Mouse (Mus musculus) heart, embryonic 13.5 days (tissue): Measurements from ENCODE around the gene Lrp5. TPM values are rescaled to one million over a fixed set of nuclear protein-coding genes. Genes with fewer than 3 reads are reported as not detected.
A peak's percentile ranks its signal among the peaks of the same experiment; 100 is the strongest.

Experiments used
- ATAC-seq: fragments of 200-750 bp; cut with Nextera tagmentation; 2 replicates; pipeline ENCODE4 v1.8.0; 2017; ENCODE audit warnings: moderate TSS enrichment; ENCODE audit not compliant: insufficient number of reproducible peaks, low FRiP score, low TSS enrichment; ENCODE audit errors: extremely low read depth
- H3K27ac ChIP-seq: fragments of 300-500 bp; sonication (generic); replicated peaks from 2 replicates; pipeline ENCODE4 v1.5.1; 2015; ENCODE audit warnings: moderate library complexity, mild to moderate bottlenecking, inconsistent platforms
- H3K27me3 ChIP-seq: fragments of 300-500 bp; sonication (generic); replicated peaks from 2 replicates; pipeline ENCODE4 v1.6.1; 2015; ENCODE audit warnings: mild to moderate bottlenecking, inconsistent platforms
- H3K36me3 ChIP-seq: fragments of 300-500 bp; sonication (generic); 2 replicates; pipeline ENCODE4 v1.6.1; 2015; ENCODE audit warnings: mild to moderate bottlenecking, inconsistent platforms
- H3K4me1 ChIP-seq: fragments of 300-500 bp; sonication (generic); 2 replicates; pipeline ENCODE4 v1.6.1; 2015; ENCODE audit warnings: inconsistent platforms
- H3K4me2 ChIP-seq: fragments of 300-500 bp; sonication (generic); 2 replicates; pipeline ENCODE4 v1.6.1; 2015; ENCODE audit warnings: inconsistent platforms, mild to moderate bottlenecking, moderate library complexity
- H3K4me3 ChIP-seq: fragments of 300-500 bp; sonication (generic); 2 replicates; pipeline ENCODE4 v1.5.1; 2015; ENCODE audit warnings: moderate library complexity, mild to moderate bottlenecking, inconsistent platforms
- H3K9ac ChIP-seq: fragments of 300-500 bp; sonication (generic); 2 replicates; pipeline ENCODE4 v1.6.1; 2015; ENCODE audit warnings: inconsistent platforms, mild to moderate bottlenecking, moderate library complexity
- H3K9me3 ChIP-seq: fragments of 300-500 bp; sonication (generic); 2 replicates; pipeline ENCODE4 v1.6.1; 2016; ENCODE audit warnings: inconsistent platforms
- WGBS: fragments of 180-500 bp; shearing (Covaris S2); methylation state at CpG from one replicate; pipeline ENCODE4 v1.1.7; 2015; ENCODE audit warnings: mixed read lengths; 5-methylcytosine and 5-hydroxymethylcytosine counted together
- polyA plus RNA-seq: library from polyadenylated mRNA; unstranded; fragments of >200 nt; fragmentation: Nextera tagmentation; extraction: Ambion mirVana; gene quantifications from 2 replicates; pipeline ENCODE4 v1.2.1, GENCODE M21; 2015

Lrp5 gene
- polyA plus RNA-seq, 1 experiment from 2014 or later, result 3.3 TPM

- H3K27ac ChIP-seq, result peak overlapping the region; percentile 62; the same call in 1 of the 2 replicates
- no peak overlapping the region for H3K4me3 ChIP-seq
- no peak overlapping the region for H3K9ac ChIP-seq
- 63% methylated on average over 4 of the region's 4 CpGs for WGBS
- ATAC-seq, result no peak
- H3K27me3 ChIP-seq, result no peaks in the 10 kb centered on the region
- H3K4me2 ChIP-seq, result no peak overlapping the region
- no peaks in the 10 kb centered on the region for H3K9me3 ChIP-seq
- peaks cover 26% of the 10 kb centered on the region for H3K4me1 ChIP-seq
- H3K36me3 ChIP-seq, result peaks cover 54% of the 10 kb centered on the region
Measured at GRCm38 (mm10) chr19:3654940-3655339, 31.4 kb downstream of the Lrp5 start.

- Histone ChIP-seq H3K27ac (peak overlapping the region; percentile 62), H3K27me3 (no peaks in the 10 kb centered on the region), H3K9me3 (no peaks in the 10 kb centered on the region), H3K9ac (no peak overlapping the region), H3K4me3 (no peak overlapping the region), H3K4me2 (no peak overlapping the region), H3K4me1 (peaks cover 26% of the 10 kb centered on the region), H3K36me3 (peaks cover 55% of the 10 kb centered on the region)
- WGBS, result 61% methylated on average over 5 of the region's 5 CpGs
- ATAC-seq, result 0 out of 2 replicates have a peak, but pooled peaks have one; percentile 18
Measured at GRCm38 (mm10) chr19:3654058-3654457, 32.3 kb downstream of the Lrp5 start.

- Histone ChIP-seq H3K4me1 (peaks cover 26% of the 10 kb centered on the region), H3K36me3 (peaks cover 50% of the 10 kb centered on the region), H3K9ac (no peak overlapping the region), H3K4me3 (no peak overlapping the region), H3K4me2 (no peak overlapping the region), H3K27me3 (no peaks in the 10 kb centered on the region), H3K9me3 (no peaks in the 10 kb centered on the region), H3K27ac (peak overlapping the region; percentile 62)
- 70% methylated on average over 4 of the region's 4 CpGs for WGBS
- no peak for ATAC-seq
Measured at GRCm38 (mm10) chr19:3653508-3653907, 32.9 kb downstream of the Lrp5 start.

- no peak for ATAC-seq
Measured at GRCm38 (mm10) chr19:3651989-3652388, 34.4 kb downstream of the Lrp5 start.

GRCm38 (mm10) chr19:3651220-3651619 lies 35.1 kb downstream of the Lrp5 start:
- Histone ChIP-seq H3K4me2 (no peak overlapping the region), H3K9me3 (no peaks in the 10 kb centered on the region), H3K27ac (no peak overlapping the region), H3K36me3 (peaks cover 54% of the 10 kb centered on the region), H3K9ac (no peak overlapping the region), H3K27me3 (no peaks in the 10 kb centered on the region), H3K4me3 (no peak overlapping the region), H3K4me1 (peaks cover 24% of the 10 kb centered on the region)
- ATAC-seq, result no peak
- 90% methylated on average over 3 of the region's 3 CpGs for WGBS

More at GRCm38 (mm10) chr19:3651989-3652388, 34.4 kb downstream of the Lrp5 start:
- no peak overlapping the region for H3K27ac ChIP-seq
- H3K4me1 ChIP-seq, result peaks cover 26% of the 10 kb centered on the region
- no peaks in the 10 kb centered on the region for H3K9me3 ChIP-seq
- H3K36me3 ChIP-seq, result peaks cover 49% of the 10 kb centered on the region
- no peak overlapping the region for H3K4me2 ChIP-seq
- no peak overlapping the region for H3K9ac ChIP-seq
- no peak overlapping the region for H3K4me3 ChIP-seq
- WGBS, result 93% methylated on average over 13 of the region's 13 CpGs
- no peaks in the 10 kb centered on the region for H3K27me3 ChIP-seq

- Histone ChIP-seq H3K9ac (no peak overlapping the region), H3K9me3 (no peaks in the 10 kb centered on the region), H3K36me3 (peaks cover 62% of the 10 kb centered on the region), H3K27me3 (no peaks in the 10 kb centered on the region), H3K4me1 (peaks cover 28% of the 10 kb centered on the region), H3K4me3 (no peak overlapping the region), H3K4me2 (no peak overlapping the region), H3K27ac (no peak overlapping the region)
- ATAC-seq, result no peak
- WGBS, result 83% methylated on average over 3 of the region's 3 CpGs
Measured at GRCm38 (mm10) chr19:3650448-3650847, 35.9 kb downstream of the Lrp5 start.

- no peak overlapping the region for H3K27ac ChIP-seq
- no peaks in the 10 kb centered on the region for H3K27me3 ChIP-seq
- 74% methylated on average over 7 of the region's 11 CpGs for WGBS
- no peak for ATAC-seq
- H3K9me3 ChIP-seq, result no peaks in the 10 kb centered on the region
- H3K9ac ChIP-seq, result no peak overlapping the region
- H3K4me1 ChIP-seq, result peaks cover 19% of the 10 kb centered on the region
- peaks cover 75% of the 10 kb centered on the region for H3K36me3 ChIP-seq
- no peak overlapping the region for H3K4me2 ChIP-seq
- H3K4me3 ChIP-seq, result no peak overlapping the region
Measured at GRCm38 (mm10) chr19:3648830-3649450, 37.4 kb downstream of the Lrp5 start.

- Histone ChIP-seq H3K9me3 (no peaks in the 10 kb centered on the region), H3K27me3 (no peaks in the 10 kb centered on the region), H3K4me2 (no peak overlapping the region), H3K27ac (no peak overlapping the region), H3K36me3 (peaks cover 84% of the 10 kb centered on the region), H3K4me1 (peaks cover 23% of the 10 kb centered on the region), H3K4me3 (no peak overlapping the region), H3K9ac (no peak overlapping the region)
- WGBS, result 87% methylated on average over 3 of the region's 3 CpGs
- ATAC-seq, result no peak
Measured at GRCm38 (mm10) chr19:3647999-3648398, 38.4 kb downstream of the Lrp5 start.

GRCm38 (mm10) chr19:3645813-3646212 lies 40.6 kb downstream of the Lrp5 start:
- no peak for ATAC-seq
- Histone ChIP-seq H3K4me2 (no peak overlapping the region), H3K4me3 (no peak overlapping the region), H3K27ac (peak overlapping the region; percentile 37), H3K9me3 (no peaks in the 10 kb centered on the region), H3K4me1 (peaks cover 45% of the 10 kb centered on the region), H3K27me3 (no peaks in the 10 kb centered on the region), H3K36me3 (peaks cover 64% of the 10 kb centered on the region), H3K9ac (no peak overlapping the region)
- WGBS, result 60% methylated on average over 3 of the region's 3 CpGs

- Histone ChIP-seq H3K27me3 (no peaks in the 10 kb centered on the region), H3K4me3 (no peak overlapping the region), H3K36me3 (peaks cover 59% of the 10 kb centered on the region), H3K4me1 (peaks cover 50% of the 10 kb centered on the region), H3K27ac (no peak overlapping the region), H3K9me3 (no peaks in the 10 kb centered on the region), H3K9ac (no peak overlapping the region), H3K4me2 (no peak overlapping the region)
- 73% methylated on average over 4 of the region's 4 CpGs for WGBS
- ATAC-seq, result no peak
Measured at GRCm38 (mm10) chr19:3645318-3645717, 41.0 kb downstream of the Lrp5 start.

- Histone ChIP-seq H3K36me3 (peaks cover 16% of the 10 kb centered on the region), H3K4me3 (no peak overlapping the region), H3K9ac (no peak overlapping the region; the same call in 1 of the 2 replicates), H3K9me3 (no peaks in the 10 kb centered on the region), H3K4me2 (no peak overlapping the region), H3K27ac (peak overlapping the region; percentile 88; the same call in 1 of the 2 replicates), H3K27me3 (no peaks in the 10 kb centered on the region), H3K4me1 (peaks cover 93% of the 10 kb centered on the region)
- WGBS, result 84% methylated on average over 7 of the region's 7 CpGs
- ATAC-seq, result no peak
Measured at GRCm38 (mm10) chr19:3639561-3639960, 46.8 kb downstream of the Lrp5 start.

GRCm38 (mm10) chr19:3638698-3639097 lies 47.7 kb downstream of the Lrp5 start:
- H3K4me3 ChIP-seq, result no peak overlapping the region
- H3K9me3 ChIP-seq, result no peaks in the 10 kb centered on the region
- ATAC-seq, result no peak
- WGBS, result 26% methylated on average over 8 of the region's 8 CpGs
- peaks cover 85% of the 10 kb centered on the region for H3K4me1 ChIP-seq
- peak overlapping the region; percentile 88 for H3K27ac ChIP-seq
- peak overlapping the region; percentile 70 for H3K9ac ChIP-seq
- 0 out of 2 replicates have a peak, but pooled peaks cover 8% of the 10 kb centered on the region for H3K36me3 ChIP-seq
- H3K4me2 ChIP-seq, result no peak overlapping the region; the same call in 1 of the 2 replicates
- no peaks in the 10 kb centered on the region for H3K27me3 ChIP-seq
